Mouse (Mus musculus) hindbrain, embryonic 15.5 days (tissue): ENCODE measurements at regions not wholly inside any gene's neighbourhood (a gene's known extent, or its start where the extent isn't known, plus 50 kb on each side); places are given as distances from the start of the nearest gene placed in this dataset.

ENCODE experiments used
- ATAC-seq: fragments of 200-750 bp; cut with Nextera tagmentation; 2 replicates; pipeline ENCODE4 v1.8.0; 2017; ENCODE audit warnings: low read depth, moderate number of reproducible peaks, moderate TSS enrichment; ENCODE audit not compliant: low FRiP score
- H3K27ac ChIP-seq: fragments of 300-500 bp; sonication (generic); replicated peaks from 2 replicates; pipeline ENCODE4 v1.5.1; 2015; ENCODE audit warnings: mild to moderate bottlenecking, inconsistent platforms
- H3K27me3 ChIP-seq: fragments of 300-500 bp; sonication (generic); 2 replicates; pipeline ENCODE4 v1.6.1; 2015; ENCODE audit warnings: control low read depth, inconsistent platforms
- H3K36me3 ChIP-seq: fragments of 300-500 bp; sonication (generic); 2 replicates; pipeline ENCODE4 v1.6.1; 2015; ENCODE audit warnings: control low read depth, inconsistent platforms
- H3K4me1 ChIP-seq: fragments of 300-500 bp; sonication (generic); replicated peaks from 2 replicates; pipeline ENCODE4 v1.6.1; 2015; ENCODE audit warnings: control low read depth, inconsistent platforms
- H3K4me2 ChIP-seq: fragments of 300-500 bp; sonication (generic); 2 replicates; pipeline ENCODE4 v1.6.1; 2015; ENCODE audit warnings: moderate library complexity, mild to moderate bottlenecking, inconsistent platforms
- H3K4me3 ChIP-seq: fragments of 300-500 bp; sonication (generic); 2 replicates; pipeline ENCODE4 v1.5.1; 2015; ENCODE audit warnings: mild to moderate bottlenecking, inconsistent platforms
- H3K9ac ChIP-seq: fragments of 300-500 bp; sonication (generic); 2 replicates; pipeline ENCODE4 v1.6.1; 2015; ENCODE audit warnings: inconsistent platforms
- H3K9me3 ChIP-seq: fragments of 300-500 bp; sonication (generic); 2 replicates; pipeline ENCODE4 v1.6.1; 2016; ENCODE audit warnings: control low read depth, inconsistent platforms
- WGBS: fragments of 180-500 bp; shearing (Covaris S2); methylation state at CpG from one replicate; pipeline ENCODE4 v1.1.7; 2015; 5-methylcytosine and 5-hydroxymethylcytosine counted together

DNA sequence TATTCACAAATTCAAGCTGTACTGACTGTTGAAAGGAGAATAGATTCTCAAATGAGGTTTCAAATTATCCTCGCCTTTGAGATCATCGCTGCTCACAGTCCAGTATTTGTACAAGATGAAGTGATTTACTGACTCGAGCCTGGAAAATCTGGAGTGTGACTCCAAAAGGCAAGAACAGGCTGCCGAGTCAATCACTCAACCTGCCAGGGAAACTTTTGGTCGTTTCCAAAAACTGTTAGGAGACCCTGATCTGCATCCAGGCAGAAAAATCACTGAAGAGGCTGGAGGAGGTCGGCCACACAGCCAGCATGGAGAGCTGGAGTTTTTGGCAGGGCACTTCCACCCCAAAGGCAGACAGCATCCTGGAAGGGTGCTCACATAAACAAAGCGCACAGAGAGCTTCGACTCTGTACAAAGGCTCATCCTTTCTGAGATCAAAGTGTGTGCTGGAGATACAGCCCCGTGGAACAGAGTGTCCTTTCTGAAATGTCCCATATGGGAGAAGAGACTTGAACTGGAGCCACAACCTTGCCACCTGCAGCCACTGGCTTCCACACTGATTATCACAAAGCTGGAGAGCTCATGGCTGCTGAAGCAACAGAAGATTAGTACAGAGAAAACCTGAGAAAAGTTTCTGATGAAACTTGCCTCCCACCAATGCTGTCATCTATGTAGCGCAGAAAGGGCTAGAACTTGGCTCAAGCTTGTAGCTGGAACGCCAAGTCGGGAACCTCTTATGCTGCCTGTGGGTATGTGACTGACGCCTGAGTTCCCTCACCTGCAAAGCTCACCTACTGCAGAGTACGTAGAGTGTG lies 355.5 kb upstream of the Npvf start:
- Histone ChIP-seq H3K9ac (no peak overlapping the region), H3K4me1 (peaks cover 6% of the 10 kb centered on the region), H3K4me2 (no peak overlapping the region), H3K27ac (no peak overlapping the region), H3K36me3 (no peaks in the 10 kb centered on the region), H3K9me3 (no peaks in the 10 kb centered on the region), H3K27me3 (no peaks in the 10 kb centered on the region), H3K4me3 (no peak overlapping the region)
- WGBS = 68% methylated on average over 14 of the region's 14 CpGs
- no peak for ATAC-seq

GRCm38 (mm10) chr6:51010536-51010935 lies 356.3 kb upstream of the Npvf start:
- H3K9me3 ChIP-seq = no peaks in the 10 kb centered on the region

GRCm38 (mm10) chr6:51012086-51012830 lies 358.0 kb upstream of the Npvf start:
- no peak for ATAC-seq
- no peaks in the 10 kb centered on the region for H3K27me3 ChIP-seq
- WGBS = 78% methylated on average over 15 of the region's 15 CpGs

More at GRCm38 (mm10) chr6:51010536-51010935, 356.3 kb upstream of the Npvf start:
- no peak for ATAC-seq
- H3K27ac ChIP-seq = no peak overlapping the region
- H3K4me3 ChIP-seq = no peak overlapping the region
- H3K4me2 ChIP-seq = no peak overlapping the region
- no peaks in the 10 kb centered on the region for H3K27me3 ChIP-seq
- WGBS = 92% methylated on average over 1 of the region's 1 CpGs
- no peaks in the 10 kb centered on the region for H3K36me3 ChIP-seq
- peaks cover 6% of the 10 kb centered on the region for H3K4me1 ChIP-seq
- H3K9ac ChIP-seq = no peak overlapping the region

DNA sequence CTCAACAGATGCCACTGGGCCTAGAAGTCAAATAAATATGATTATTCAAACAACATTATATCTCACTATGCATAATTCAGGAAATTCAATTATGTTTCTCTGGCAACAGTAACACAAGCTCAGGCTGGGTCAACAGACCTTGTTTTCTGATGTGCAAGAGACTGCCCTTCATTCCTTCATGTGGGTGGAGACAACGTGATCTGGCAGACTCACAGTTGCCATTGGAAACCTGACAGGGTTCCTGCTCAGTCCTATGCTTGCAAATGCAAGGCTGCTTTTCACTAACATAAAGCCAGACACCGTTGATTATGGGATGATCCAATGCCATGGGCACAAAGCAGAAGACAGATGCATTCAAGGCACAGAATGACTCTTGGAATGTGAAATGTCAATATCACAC lies 361.5 kb upstream of the Npvf start:
- 0 out of 2 replicates have a peak overlapping the region, but pooled peaks have one; percentile 16 for H3K27ac ChIP-seq
- no peak overlapping the region for H3K4me2 ChIP-seq
- ATAC-seq = peak; percentile 59; the same call in 1 of the 2 replicates
- no peaks in the 10 kb centered on the region for H3K4me1 ChIP-seq
- no peak overlapping the region for H3K9ac ChIP-seq
- no peaks in the 10 kb centered on the region for H3K27me3 ChIP-seq
- no peak overlapping the region for H3K4me3 ChIP-seq
- 19% methylated on average over 2 of the region's 2 CpGs for WGBS
- H3K36me3 ChIP-seq = no peaks in the 10 kb centered on the region
- no peaks in the 10 kb centered on the region for H3K9me3 ChIP-seq

More at GRCm38 (mm10) chr6:51012086-51012830, 358.0 kb upstream of the Npvf start:
- H3K4me3 ChIP-seq = no peak overlapping the region
- no peak overlapping the region for H3K9ac ChIP-seq
- no peak overlapping the region for H3K27ac ChIP-seq
- H3K4me1 ChIP-seq = no peaks in the 10 kb centered on the region
- H3K9me3 ChIP-seq = no peaks in the 10 kb centered on the region
- no peak overlapping the region for H3K4me2 ChIP-seq
- no peaks in the 10 kb centered on the region for H3K36me3 ChIP-seq

GRCm38 (mm10) chr6:51016441-51017070 lies 362.3 kb upstream of the Npvf start:
- peak overlapping the region; percentile 56 for H3K27ac ChIP-seq
- H3K9me3 ChIP-seq = no peaks in the 10 kb centered on the region
- H3K9ac ChIP-seq = no peak overlapping the region
- H3K27me3 ChIP-seq = no peaks in the 10 kb centered on the region
- peak; percentile 73; the same call in 1 of the 2 replicates for ATAC-seq
- no peak overlapping the region for H3K4me2 ChIP-seq
- no peaks in the 10 kb centered on the region for H3K4me1 ChIP-seq
- WGBS = 58% methylated on average over 5 of the region's 5 CpGs
- H3K4me3 ChIP-seq = no peak overlapping the region
- no peaks in the 10 kb centered on the region for H3K36me3 ChIP-seq

DNA sequence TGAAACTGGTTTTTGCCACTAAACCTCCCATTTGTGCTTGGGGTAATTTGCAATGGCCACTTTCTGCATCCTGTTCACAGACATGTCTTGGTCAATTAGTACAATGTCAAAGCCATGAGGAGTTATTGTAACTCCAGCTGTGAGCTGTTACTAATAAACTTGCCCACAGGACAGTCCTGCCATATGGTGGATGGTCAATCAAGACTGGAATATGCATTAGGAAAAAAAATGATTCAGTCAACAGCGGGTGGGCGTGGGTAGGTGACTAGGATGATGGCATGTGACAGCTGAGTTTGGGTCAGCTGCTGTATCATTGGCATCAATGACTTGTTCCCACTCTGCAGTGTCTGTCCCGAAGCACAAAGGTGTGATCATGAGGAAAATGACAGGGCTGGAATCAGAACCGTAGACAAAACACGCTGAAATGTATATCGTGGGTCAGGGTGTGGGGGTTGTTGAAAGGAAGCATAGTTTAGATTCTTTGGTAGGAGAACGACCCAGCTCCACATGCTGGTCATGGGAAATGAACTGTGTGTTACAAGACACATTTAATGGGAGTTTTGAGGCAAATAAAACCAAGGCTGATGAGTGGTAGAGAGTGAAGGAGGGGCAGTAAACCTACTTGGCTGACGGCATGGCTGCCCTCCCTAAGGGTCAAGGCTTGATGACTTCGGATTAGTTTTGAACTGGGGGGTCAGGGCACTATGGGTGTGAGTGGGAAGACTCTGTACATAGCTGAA lies 363.2 kb upstream of the Npvf start:
- H3K9me3 ChIP-seq = no peaks in the 10 kb centered on the region

DNA sequence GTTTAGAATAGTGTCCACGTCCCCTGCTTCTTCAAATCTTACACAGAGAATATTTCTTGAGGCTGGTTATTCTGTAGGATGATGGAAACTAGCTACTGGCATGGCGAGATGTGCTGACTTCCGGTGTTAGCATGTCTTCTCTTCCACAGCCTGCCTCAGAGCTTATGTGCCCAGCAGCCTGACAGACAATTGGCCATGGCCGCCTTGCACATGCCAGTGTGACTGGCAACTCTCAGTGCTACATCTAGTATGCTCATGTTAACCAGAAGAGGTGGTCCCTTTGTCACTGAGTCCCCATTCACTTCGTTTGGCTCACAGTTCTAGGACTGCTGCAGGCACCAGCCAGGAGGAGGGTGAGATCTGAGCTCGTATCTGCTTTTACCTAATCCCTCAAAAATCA lies 367.0 kb upstream of the Npvf start:
- Histone ChIP-seq H3K9me3 (no peaks in the 10 kb centered on the region), H3K4me2 (no peak overlapping the region), H3K27ac (no peak overlapping the region), H3K4me3 (no peak overlapping the region), H3K27me3 (no peaks in the 10 kb centered on the region), H3K9ac (no peak overlapping the region), H3K4me1 (no peaks in the 10 kb centered on the region), H3K36me3 (no peaks in the 10 kb centered on the region)
- 86% methylated on average over 6 of the region's 6 CpGs for WGBS
- ATAC-seq = no peak

More for the DNA sequence above, 363.2 kb upstream of the Npvf start:
- no peak for ATAC-seq
- Histone ChIP-seq H3K27ac (peak overlapping the region; percentile 56; the same call in 1 of the 2 replicates), H3K9ac (no peak overlapping the region), H3K4me2 (no peak overlapping the region), H3K4me1 (no peaks in the 10 kb centered on the region), H3K27me3 (no peaks in the 10 kb centered on the region), H3K4me3 (no peak overlapping the region), H3K36me3 (no peaks in the 10 kb centered on the region)
- WGBS = 74% methylated on average over 9 of the region's 9 CpGs

GRCm38 (mm10) chr6:51023361-51023760 lies 369.1 kb upstream of the Npvf start:
- Histone ChIP-seq H3K4me3 (no peak overlapping the region), H3K9me3 (no peaks in the 10 kb centered on the region), H3K27ac (no peak overlapping the region), H3K4me2 (no peak overlapping the region), H3K4me1 (no peaks in the 10 kb centered on the region), H3K36me3 (no peaks in the 10 kb centered on the region), H3K27me3 (no peaks in the 10 kb centered on the region), H3K9ac (no peak overlapping the region)
- WGBS = 87% methylated on average over 6 of the region's 6 CpGs
- no peak for ATAC-seq

DNA sequence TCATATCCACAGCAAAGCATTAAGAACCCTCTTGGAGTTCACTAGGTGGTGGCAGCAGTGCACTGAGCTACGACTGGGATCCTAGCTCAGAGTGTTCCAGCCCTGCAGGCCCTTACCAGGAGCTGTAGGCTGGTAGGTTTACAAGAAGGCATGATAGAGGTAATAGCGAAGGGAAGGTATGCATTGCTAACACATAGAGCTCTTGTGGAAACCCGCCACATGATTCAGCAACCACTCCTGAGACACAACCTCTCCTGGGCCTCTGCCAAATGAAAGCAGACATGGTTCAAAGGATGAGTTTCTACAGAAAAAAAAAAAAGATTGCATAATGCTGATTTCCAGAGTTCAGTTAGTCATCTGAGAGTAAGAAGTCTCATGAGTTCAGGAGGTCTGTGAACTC lies 370.5 kb upstream of the Npvf start:
- Histone ChIP-seq H3K4me2 (no peak overlapping the region), H3K27ac (no peak overlapping the region), H3K4me3 (no peak overlapping the region), H3K36me3 (no peaks in the 10 kb centered on the region), H3K4me1 (no peaks in the 10 kb centered on the region), H3K27me3 (no peaks in the 10 kb centered on the region), H3K9me3 (no peaks in the 10 kb centered on the region), H3K9ac (no peak overlapping the region)
- 90% methylated on average over 3 of the region's 3 CpGs for WGBS
- ATAC-seq = no peak

- WGBS = 75% methylated on average over 3 of the region's 3 CpGs
Observed at GRCm38 (mm10) chr6:51025411-51025810, 371.2 kb upstream of the Npvf start.

DNA sequence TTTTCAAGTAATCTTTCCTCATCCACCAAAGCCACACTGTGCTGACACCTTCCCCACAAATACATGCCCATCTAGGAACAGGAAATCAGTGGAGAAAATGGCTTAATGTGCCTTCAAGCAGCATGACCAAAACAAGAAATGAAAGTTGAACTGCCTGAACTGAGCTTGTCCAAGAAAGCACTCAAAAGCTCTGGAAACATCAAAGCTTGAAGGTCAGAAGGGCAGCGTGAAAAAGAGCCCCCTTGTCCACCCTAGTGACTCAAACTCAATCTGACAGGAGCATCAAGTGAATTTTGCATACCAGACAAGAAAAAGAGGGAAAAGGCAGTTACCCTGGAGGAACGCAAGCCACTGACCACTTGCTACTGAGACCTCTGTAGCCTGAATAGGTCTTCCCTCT lies 373.1 kb upstream of the Npvf start:
- Histone ChIP-seq H3K36me3 (no peaks in the 10 kb centered on the region), H3K9me3 (no peaks in the 10 kb centered on the region), H3K27me3 (no peaks in the 10 kb centered on the region), H3K4me3 (no peak overlapping the region), H3K4me2 (no peak overlapping the region), H3K4me1 (no peaks in the 10 kb centered on the region), H3K9ac (no peak overlapping the region), H3K27ac (no peak overlapping the region)
- WGBS = 54% methylated on average over 2 of the region's 2 CpGs
- ATAC-seq = no peak

More at GRCm38 (mm10) chr6:51025411-51025810, 371.2 kb upstream of the Npvf start:
- Histone ChIP-seq H3K9ac (no peak overlapping the region), H3K9me3 (no peaks in the 10 kb centered on the region), H3K36me3 (no peaks in the 10 kb centered on the region), H3K4me1 (no peaks in the 10 kb centered on the region), H3K27me3 (no peaks in the 10 kb centered on the region), H3K4me3 (no peak overlapping the region), H3K4me2 (no peak overlapping the region), H3K27ac (no peak overlapping the region)
- ATAC-seq = no peak
